Mouse (Mus musculus) R1 (cell line): ENCODE data around the gene Stap2.

Experiments used
- DNase-seq: peaks from one replicate; pipeline ENCODE4 v3.0.0-alpha.2; 2018; ENCODE audit warnings: low read depth, low spot score

Stap2 gene

GRCm38 (mm10) chr17:56007444-56008355 is 2.3 kb upstream of the Stap2 start:
- DNase-seq, result peak; percentile 54

- DNase-seq, result peak; percentile 73
These were observed 1.6 kb upstream of the Stap2 start for GRCm38 (mm10) chr17:56006956-56007355.

DNA sequence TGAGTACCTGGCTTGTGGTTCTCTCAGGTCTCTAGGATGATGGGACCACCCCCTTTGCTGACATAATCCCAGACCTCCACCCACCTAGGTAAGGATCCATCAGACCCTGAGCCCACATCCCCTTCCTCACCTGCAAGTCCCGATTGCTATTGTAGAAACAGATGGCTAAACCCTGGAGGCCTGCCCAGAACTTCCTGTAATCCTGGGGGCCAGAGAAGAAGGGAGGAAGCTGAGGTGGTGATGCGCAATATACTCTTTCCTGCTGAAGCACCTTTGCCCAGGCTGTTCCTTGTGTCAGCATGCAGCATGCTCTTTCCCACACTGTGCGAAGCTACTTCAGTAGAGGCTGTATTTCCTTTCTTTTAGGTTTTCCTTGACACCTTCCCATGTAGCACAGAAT is 2.4 kb downstream of the Stap2 start:
- no peak for DNase-seq

DNA sequence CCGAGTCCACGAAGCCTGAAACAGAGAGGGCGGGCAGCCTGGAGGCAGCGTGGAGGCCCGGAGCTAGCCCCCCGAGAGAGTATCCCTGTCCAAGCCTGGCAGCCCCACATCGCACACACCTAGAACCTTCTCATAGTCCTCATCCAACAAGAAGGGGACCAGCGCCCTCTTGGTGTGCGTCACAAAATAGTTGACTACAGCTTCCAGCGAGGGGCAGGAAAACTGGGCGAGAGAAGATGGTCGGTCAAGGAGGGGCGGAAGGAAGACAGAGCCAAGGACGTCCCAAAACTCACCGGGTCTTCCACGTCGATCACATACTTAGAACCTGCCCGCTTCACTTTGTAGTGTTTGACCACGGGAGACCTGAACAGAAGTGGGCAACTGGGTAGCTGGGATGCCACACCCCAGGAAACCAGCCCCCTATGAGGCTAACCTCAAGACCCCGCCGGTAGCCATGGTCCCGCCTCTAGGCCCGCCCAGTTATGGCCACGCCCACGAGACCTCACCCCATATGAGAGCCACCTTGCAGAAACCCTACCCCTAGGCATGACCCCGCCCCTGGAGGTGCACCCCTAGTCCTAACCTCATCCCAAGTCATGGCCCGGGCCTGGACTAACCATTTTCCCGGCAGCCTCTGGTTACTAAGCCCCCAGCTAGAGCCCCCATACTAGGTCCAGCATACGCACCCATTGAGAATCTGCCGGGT is 5.4 kb downstream of the Stap2 start:
- peak; percentile 87 for DNase-seq

- DNase-seq, result no peak
These were observed 9.4 kb downstream of the Stap2 start for GRCm38 (mm10) chr17:55996007-55996406.

DNA sequence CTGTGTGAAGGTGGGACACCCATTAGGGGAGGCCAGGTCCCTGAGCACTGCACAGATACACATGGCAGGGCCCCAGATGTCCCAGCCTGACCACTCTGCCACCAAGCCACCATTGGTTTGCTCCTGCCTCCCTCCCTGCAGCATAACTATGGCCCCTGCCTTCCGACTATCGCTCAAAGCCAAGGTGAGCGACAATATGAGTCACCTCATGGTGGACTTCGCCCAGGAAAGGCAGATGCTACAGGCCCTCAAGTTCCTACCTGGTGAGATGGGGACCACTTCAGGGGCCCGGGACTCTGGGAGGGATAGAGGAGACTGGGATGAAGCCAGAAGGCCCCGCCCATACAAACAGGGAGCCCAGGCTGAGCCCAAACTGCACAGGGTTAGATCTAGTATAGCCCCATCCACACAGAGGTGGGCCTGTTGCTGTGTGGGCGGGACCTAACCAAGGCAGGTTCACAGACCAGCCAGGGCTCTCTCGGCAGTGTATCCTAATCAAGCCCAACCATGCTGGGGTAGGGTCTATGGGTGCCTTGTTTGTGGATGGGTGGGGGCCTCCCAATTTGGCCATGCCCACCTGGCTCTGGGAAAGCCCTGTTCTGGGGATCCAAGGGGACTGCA is 15.0 kb downstream of the Stap2 start:
- peak; percentile 41 for DNase-seq

DNA sequence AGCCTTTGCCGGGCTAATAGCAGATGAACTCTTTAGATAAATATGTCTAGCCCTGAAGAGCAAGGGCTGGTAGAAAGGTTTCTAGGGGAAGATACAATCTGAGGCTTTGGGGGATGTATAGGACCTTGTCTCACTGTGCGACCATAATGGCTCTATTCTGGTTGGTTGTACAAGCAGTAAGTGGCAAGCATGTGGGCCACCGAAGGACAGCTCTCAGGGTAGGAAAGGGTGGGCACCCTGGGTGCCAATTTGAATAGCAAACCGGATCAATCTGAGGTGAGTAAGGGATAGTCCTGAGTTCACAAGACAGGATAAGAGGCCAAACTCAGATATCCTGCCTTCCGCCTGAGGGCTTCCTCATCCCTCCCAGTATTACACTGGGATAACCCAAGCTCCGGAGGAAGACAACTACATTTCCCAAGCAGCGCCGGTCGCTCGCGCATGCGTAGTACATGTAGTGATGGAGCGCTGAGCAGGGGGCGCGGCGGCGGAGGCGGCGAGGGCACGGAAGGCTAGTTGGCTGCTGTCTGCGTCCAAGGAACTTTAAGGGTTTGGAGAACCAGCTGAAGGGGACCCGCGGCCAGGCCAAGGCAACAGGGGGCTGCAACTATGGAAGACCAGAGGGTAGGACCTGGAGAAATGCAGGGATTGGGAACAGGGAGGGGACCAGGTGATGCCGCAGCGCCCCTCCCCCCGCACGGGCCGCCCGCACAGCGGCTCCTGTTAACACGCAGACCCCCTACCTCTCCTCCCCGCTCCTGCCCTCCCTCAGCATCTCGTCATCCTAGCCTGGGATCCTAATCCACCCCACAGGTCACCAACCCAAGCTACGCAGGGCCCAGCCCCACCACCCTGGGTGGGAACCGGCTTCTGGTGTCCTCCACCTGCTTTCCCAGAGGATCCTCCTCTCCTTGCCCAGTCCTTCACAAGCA is 19.1 kb downstream of the Stap2 start, which contains the start of gene Fsd1:
Gene Fsd1 (plus strand): TSS at position 480 of the 932 bp plus-strand sequence.
- peak; percentile 81 for DNase-seq

- DNase-seq, result no peak
These were observed 28.1 kb downstream of the Stap2 start for GRCm38 (mm10) chr17:55977301-55977700.

DNA sequence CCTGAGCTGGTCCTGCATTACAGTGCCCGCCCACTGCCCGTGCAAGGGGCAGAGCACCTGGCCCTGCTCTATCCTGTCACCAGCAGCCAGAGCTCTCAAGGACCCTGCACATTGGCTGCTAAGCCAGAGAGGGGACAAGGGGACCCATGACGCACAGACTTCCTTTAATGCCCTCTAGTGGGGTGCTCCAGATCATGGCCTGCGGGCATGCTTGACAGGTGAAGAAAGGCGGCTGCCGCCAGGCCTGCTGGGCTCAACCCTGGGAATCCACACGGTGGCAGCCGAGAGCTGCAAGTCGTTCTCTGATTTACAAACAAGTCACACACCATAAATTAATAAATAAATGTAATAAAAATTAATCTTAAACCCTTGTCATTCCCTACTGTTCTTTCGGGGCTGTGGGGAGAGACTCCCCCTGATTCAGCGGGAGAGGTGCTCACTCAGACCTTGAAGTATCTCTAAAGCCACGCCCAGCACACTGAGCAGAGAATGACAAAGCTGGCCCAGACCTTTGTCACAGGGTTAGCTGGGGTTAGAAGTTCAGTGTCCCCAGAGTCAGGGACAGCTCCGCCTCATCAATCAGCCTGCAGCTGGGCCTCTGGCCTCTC is 29.0 kb downstream of the Stap2 start:
- DNase-seq, result peak; percentile 83

DNA sequence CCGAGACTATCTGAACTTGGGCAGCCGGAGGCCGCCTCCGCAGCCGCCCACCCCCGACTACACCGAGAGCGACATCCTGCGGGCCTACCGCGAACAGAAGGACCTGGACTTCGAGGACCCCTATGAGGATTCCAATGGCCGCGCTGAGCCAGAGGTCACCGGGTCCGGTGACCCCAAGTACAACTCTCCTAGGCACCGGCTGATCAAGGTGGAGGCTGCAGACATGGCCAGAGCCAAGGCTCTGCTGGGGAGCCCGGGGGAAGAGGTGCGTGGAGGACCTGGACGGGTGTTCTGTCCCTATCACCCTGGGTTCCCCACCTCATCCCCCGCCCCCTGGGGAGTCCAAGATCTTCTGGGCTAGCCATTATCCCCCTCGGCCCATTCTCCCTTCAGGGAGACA is 33.9 kb downstream of the Stap2 start:
- DNase-seq, result no peak

DNA sequence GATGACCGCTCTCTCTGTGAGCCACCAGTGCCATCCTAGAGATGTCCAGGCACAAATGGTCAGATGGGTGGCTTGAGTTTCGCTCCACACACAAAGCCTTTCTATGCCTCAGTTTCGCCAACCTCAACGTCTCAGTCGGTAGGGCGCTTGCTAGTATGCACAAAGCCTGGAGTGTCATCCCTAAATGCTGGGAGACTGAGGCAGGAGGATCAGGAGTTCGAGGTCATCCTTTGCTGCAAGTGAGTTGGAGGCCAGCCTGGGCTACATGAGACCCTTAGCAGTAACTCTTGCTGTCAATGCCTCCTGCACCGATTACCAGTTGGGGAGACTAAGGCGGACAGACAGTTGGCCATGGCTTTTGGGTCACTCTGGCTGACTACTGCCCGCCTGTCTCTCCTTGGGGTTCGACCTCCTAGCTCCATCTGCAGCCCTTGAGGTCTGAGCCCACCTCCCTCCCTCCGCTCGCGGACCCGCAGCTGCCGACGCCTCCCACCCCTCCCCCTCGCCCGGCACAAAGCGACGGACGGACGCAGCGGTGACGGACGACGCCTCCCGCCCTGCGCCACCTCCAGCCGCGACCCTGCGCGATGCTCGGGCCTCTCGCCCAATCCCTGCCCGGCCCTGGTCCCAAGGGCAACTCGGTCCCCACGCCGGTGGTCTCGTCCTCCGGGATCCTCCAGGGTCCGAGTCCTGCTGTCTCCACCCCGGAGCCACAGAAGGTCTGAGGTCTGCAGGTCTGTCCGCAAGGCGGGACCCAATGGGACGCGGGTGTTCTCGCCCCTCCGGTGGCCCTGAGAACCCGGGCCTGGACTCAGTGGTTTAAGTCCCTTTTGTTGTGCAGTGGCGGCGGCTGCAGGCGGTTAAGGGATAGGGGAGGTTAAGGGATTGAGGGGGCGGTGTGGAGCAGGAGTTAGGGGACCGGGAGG is 35.2 kb downstream of the Stap2 start, which contains the start of gene Shd:
Gene Shd (plus strand): TSS at position 502 of the 926 bp plus-strand sequence.
- DNase-seq, result no peak

- no peak for DNase-seq
These were observed 35.8 kb downstream of the Stap2 start for GRCm38 (mm10) chr17:55969560-55969959.

DNA sequence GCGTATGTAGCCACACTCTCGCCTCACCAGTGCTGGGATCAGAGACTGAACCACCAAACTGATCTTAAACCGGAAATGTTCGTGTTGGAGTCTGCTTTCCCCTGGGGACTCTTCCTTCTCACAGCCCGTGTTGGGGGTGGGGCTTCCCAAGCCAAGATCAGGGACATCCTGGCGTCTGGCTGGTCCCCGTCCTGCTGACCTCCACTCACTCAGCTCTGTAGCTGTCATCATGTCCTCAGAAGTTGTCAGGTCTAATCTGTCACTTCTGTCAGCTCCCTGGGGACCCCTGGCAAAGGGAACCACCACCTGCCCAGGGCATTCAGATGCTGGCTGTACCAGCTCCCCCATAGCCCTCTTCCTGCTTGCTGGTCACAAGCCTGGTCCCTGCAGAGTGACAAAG is 37.2 kb downstream of the Stap2 start:
- no peak for DNase-seq

DNA sequence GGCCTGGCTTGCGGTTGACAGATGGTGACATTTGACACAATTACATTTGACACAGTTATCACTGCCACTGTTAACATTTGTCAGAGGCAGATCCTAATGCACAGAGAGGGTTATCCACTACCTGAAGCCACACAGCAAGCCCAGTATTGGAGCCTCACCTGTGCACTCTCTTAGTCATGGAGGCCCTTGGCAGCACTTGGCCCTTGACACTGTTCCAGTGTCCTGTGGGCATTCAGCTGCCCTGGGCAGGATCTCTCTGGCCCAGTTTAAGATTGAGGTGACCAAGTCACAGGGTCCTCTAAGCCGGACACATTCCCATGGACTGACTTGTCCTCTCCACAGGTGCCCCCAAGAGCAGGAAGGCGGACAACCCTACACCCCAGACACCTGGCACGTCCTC is 38.2 kb downstream of the Stap2 start:
- DNase-seq, result no peak

- DNase-seq, result no peak
These were observed 40.4 kb downstream of the Stap2 start for GRCm38 (mm10) chr17:55964996-55965395.

DNA sequence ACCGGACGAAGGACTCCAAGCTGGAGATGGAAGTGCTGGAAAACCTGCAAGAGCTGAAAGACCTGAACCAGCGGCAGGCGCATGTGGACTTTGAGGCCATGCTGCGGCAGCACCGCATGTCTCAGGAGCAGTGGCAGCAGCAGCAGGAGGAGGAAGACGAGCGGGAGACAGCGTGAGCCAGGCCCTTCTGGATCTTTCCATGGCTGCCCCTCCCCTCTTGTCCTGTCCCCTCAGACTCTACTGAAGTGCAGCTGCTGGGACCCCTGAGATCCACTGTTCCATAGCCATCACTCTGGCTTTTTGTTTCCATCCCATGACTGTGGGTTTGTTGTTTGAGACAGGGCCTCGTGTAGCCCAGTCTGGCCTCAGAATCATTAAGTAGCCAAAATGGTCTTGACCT is 40.9 kb downstream of the Stap2 start:
- DNase-seq, result no peak

DNA sequence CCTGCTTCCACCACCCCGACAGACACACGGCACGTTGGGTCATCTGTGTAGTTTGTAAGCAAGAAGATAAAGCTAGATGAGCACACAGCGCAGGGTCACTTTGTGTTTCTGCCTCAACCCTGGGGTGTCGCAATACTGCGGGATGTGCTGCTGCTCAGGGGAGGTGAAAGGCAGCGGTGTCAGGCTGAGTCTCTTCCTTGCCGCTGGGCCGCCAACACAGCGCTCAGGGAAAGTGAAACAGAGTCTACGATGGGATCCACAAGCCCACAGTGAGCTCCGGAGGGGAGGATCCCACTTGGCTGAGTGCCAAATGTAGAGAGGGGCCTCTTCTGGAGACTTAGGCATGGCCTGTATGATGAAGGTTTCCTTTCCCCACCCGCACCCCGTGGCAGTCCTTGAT is 42.2 kb downstream of the Stap2 start:
- DNase-seq, result no peak

DNA sequence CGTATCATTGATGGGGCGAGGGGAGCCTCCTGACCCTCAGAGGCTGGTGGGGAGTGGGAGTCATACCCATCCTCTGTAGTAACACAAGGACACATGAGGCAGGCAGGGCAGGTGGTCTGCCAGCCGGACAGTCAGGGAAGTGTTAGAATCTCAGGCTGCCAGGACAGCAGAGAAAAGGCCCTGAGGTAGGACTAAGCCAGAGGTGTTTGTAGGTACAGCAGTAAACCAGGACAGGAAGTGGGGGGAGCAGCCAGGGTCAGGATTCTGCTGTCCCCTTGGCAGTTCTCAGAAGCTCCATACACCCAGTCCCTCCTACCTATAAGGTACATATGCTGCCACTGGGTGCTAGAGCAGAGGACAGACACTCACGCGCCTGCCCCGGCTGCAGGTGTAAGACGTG is 43.8 kb downstream of the Stap2 start:
- DNase-seq, result no peak

DNA sequence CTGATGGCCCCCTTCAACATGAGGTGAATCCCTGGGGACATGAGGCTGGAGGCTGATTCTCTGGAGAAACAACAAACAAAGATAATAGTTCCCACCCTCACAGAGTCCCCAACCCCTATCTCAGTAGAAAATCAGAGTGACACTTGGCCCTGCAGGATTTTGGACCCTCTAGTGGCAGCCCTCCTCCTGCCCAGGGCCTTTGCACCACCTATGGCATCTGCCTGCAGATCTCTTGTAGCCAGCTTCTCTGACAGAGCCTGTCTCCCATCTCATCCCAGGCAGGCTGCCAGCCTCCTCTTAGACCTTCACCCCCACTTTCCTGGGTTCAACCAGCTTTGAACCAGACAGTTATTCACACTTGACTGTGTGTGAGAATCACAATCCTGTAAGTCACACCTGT is 44.6 kb downstream of the Stap2 start:
- DNase-seq, result no peak
